Mouse (Mus musculus): Measurements from ENCODE around the gene Defb19. TPM values are rescaled to one million over a fixed set of nuclear protein-coding genes. Genes with fewer than 3 reads are reported as not detected.
A peak's percentile ranks its signal among the peaks of the same experiment; 100 is the strongest.

The Defb19 gene
- polyA plus RNA-seq (2015; fragmentation: Nextera tagmentation; extraction: Ambion mirVana), result not detected in 2 replicates

- H3K9ac ChIP-seq (ENCODE audit: low read depth, low read length), result no peak within 1 kb of the TSS
- H3K9me3 ChIP-seq (ENCODE audit: control insufficient read depth, low read length), result no peaks in the 10 kb centered on the region
- no peak within 1 kb of the TSS for H3K4me2 ChIP-seq (ENCODE audit: low read depth, low read length)
- H3K27ac ChIP-seq (ENCODE audit: low read length), result no peak within 1 kb of the TSS
- H3K36me3 ChIP-seq (ENCODE audit: control insufficient read depth, insufficient read depth, low read length), result no peaks in the 10 kb centered on the region
- no peaks in the 10 kb centered on the region for H3K4me1 ChIP-seq (ENCODE audit: control insufficient read depth, insufficient read depth, low read length)
- no peak within 1 kb of the TSS for H3K4me3 ChIP-seq (ENCODE audit: low read length)
- no peak for ATAC-seq
- no peaks in the 10 kb centered on the region for H3K27me3 ChIP-seq (replicated peaks; ENCODE audit: control insufficient read depth, insufficient read depth, low read length)
- 61% methylated on average over 7 of the region's 7 CpGs for WGBS
Measured at GRCm38 (mm10) chr2:152580107-152580506, at the start of gene Defb19. Defb19 (minus strand) TSS chr2:152580312.

- no peak overlapping the region for H3K4me3 ChIP-seq (ENCODE audit: low read length)
- H3K36me3 ChIP-seq (ENCODE audit: control insufficient read depth, insufficient read depth, low read length), result no peaks in the 10 kb centered on the region
- no peaks in the 10 kb centered on the region for H3K9me3 ChIP-seq (ENCODE audit: control insufficient read depth, low read length)
- peaks cover 8% of the 10 kb centered on the region for H3K4me1 ChIP-seq (ENCODE audit: control insufficient read depth, insufficient read depth, low read length)
- no peak overlapping the region for H3K9ac ChIP-seq (ENCODE audit: low read depth, low read length)
- H3K27ac ChIP-seq (ENCODE audit: low read length), result no peak overlapping the region
- H3K27me3 ChIP-seq (replicated peaks; ENCODE audit: control insufficient read depth, insufficient read depth, low read length), result peaks cover 22% of the 10 kb centered on the region
- WGBS, result 83% methylated on average over 6 of the region's 6 CpGs
- H3K4me2 ChIP-seq (ENCODE audit: low read depth, low read length), result no peak overlapping the region
- ATAC-seq, result no peak
Measured at GRCm38 (mm10) chr2:152629904-152630303, 49.8 kb upstream of the Defb19 start.

- Histone ChIP-seq H3K4me1 (ENCODE audit: control insufficient read depth, insufficient read depth, low read length) (peaks cover 8% of the 10 kb centered on the region), H3K36me3 (ENCODE audit: control insufficient read depth, insufficient read depth, low read length) (no peaks in the 10 kb centered on the region), H3K4me3 (ENCODE audit: low read length) (no peak overlapping the region), H3K9me3 (ENCODE audit: control insufficient read depth, low read length) (no peaks in the 10 kb centered on the region), H3K27me3 (replicated peaks; ENCODE audit: control insufficient read depth, insufficient read depth, low read length) (peaks cover 19% of the 10 kb centered on the region), H3K4me2 (ENCODE audit: low read depth, low read length) (no peak overlapping the region), H3K9ac (ENCODE audit: low read depth, low read length) (no peak overlapping the region), H3K27ac (ENCODE audit: low read length) (no peak overlapping the region)
- WGBS, result 40% methylated on average over 3 of the region's 3 CpGs
- no peak for ATAC-seq
Measured at GRCm38 (mm10) chr2:152629239-152629638, 49.1 kb upstream of the Defb19 start.

- peak overlapping the region; percentile 72 for H3K4me2 ChIP-seq (ENCODE audit: low read depth, low read length)
- ATAC-seq, result no peak
- H3K4me1 ChIP-seq (ENCODE audit: control insufficient read depth, insufficient read depth, low read length), result no peaks in the 10 kb centered on the region; the same call in 1 of the 2 replicates
- peak overlapping the region; percentile 52 for H3K4me3 ChIP-seq (ENCODE audit: low read length)
- no peaks in the 10 kb centered on the region for H3K36me3 ChIP-seq (ENCODE audit: control insufficient read depth, insufficient read depth, low read length)
- H3K9me3 ChIP-seq (ENCODE audit: control insufficient read depth, low read length), result no peaks in the 10 kb centered on the region
- H3K9ac ChIP-seq (ENCODE audit: low read depth, low read length), result peak overlapping the region; percentile 11; the same call in 1 of the 2 replicates
- 44% methylated on average over 17 of the region's 17 CpGs for WGBS
- H3K27me3 ChIP-seq (replicated peaks; ENCODE audit: control insufficient read depth, insufficient read depth, low read length), result peaks cover 18% of the 10 kb centered on the region
- no peak overlapping the region for H3K27ac ChIP-seq (ENCODE audit: low read length)
Measured at GRCm38 (mm10) chr2:152628066-152628465, 48.0 kb upstream of the Defb19 start.

- Histone ChIP-seq H3K27me3 (replicated peaks; ENCODE audit: control insufficient read depth, insufficient read depth, low read length) (peaks cover 18% of the 10 kb centered on the region), H3K4me3 (ENCODE audit: low read length) (peak within 1 kb of the TSS; percentile 52), H3K4me1 (ENCODE audit: control insufficient read depth, insufficient read depth, low read length) (no peaks in the 10 kb centered on the region), H3K9me3 (ENCODE audit: control insufficient read depth, low read length) (no peaks in the 10 kb centered on the region), H3K36me3 (ENCODE audit: control insufficient read depth, insufficient read depth, low read length) (no peaks in the 10 kb centered on the region), H3K9ac (ENCODE audit: low read depth, low read length) (peak within 1 kb of the TSS; percentile 61), H3K4me2 (ENCODE audit: low read depth, low read length) (peak within 1 kb of the TSS; percentile 72), H3K27ac (ENCODE audit: low read length) (0 out of 2 replicates have a peak within 1 kb of the TSS, but pooled peaks have one; percentile 0)
- WGBS, result 1% methylated on average over 59 of the region's 59 CpGs
- ATAC-seq, result peak; percentile 59
Measured at GRCm38 (mm10) chr2:152626774-152627591, 46.9 kb upstream of the Defb19 start, which contains the start of gene Rem1. Rem1 (plus strand) TSS chr2:152626951.

- no peaks in the 10 kb centered on the region for H3K9me3 ChIP-seq (ENCODE audit: control insufficient read depth, low read length)
- 11% methylated on average over 1 of the region's 1 CpGs for WGBS
- H3K27ac ChIP-seq (ENCODE audit: low read length), result no peak overlapping the region
- peaks cover 18% of the 10 kb centered on the region for H3K27me3 ChIP-seq (replicated peaks; ENCODE audit: control insufficient read depth, insufficient read depth, low read length)
- H3K4me2 ChIP-seq (ENCODE audit: low read depth, low read length), result no peak overlapping the region
- ATAC-seq, result no peak
- H3K4me1 ChIP-seq (ENCODE audit: control insufficient read depth, insufficient read depth, low read length), result no peaks in the 10 kb centered on the region
- H3K36me3 ChIP-seq (ENCODE audit: control insufficient read depth, insufficient read depth, low read length), result no peaks in the 10 kb centered on the region
- H3K4me3 ChIP-seq (ENCODE audit: low read length), result no peak overlapping the region
- no peak overlapping the region for H3K9ac ChIP-seq (ENCODE audit: low read depth, low read length)
Measured at GRCm38 (mm10) chr2:152625256-152625655, 45.1 kb upstream of the Defb19 start.

- H3K27ac ChIP-seq (ENCODE audit: low read length), result no peak overlapping the region
- H3K36me3 ChIP-seq (ENCODE audit: control insufficient read depth, insufficient read depth, low read length), result no peaks in the 10 kb centered on the region
- no peaks in the 10 kb centered on the region for H3K9me3 ChIP-seq (ENCODE audit: control insufficient read depth, low read length)
- H3K4me2 ChIP-seq (ENCODE audit: low read depth, low read length), result no peak overlapping the region
- no peak overlapping the region for H3K4me3 ChIP-seq (ENCODE audit: low read length)
- ATAC-seq, result no peak
- no peak overlapping the region for H3K9ac ChIP-seq (ENCODE audit: low read depth, low read length)
- no peaks in the 10 kb centered on the region for H3K4me1 ChIP-seq (ENCODE audit: control insufficient read depth, insufficient read depth, low read length)
- peaks cover 18% of the 10 kb centered on the region for H3K27me3 ChIP-seq (replicated peaks; ENCODE audit: control insufficient read depth, insufficient read depth, low read length)
- 78% methylated on average over 2 of the region's 2 CpGs for WGBS
Measured at GRCm38 (mm10) chr2:152624566-152624965, 44.5 kb upstream of the Defb19 start.

- Histone ChIP-seq H3K36me3 (ENCODE audit: control insufficient read depth, insufficient read depth, low read length) (no peaks in the 10 kb centered on the region), H3K27me3 (replicated peaks; ENCODE audit: control insufficient read depth, insufficient read depth, low read length) (peaks cover 13% of the 10 kb centered on the region), H3K27ac (ENCODE audit: low read length) (no peak within 1 kb of the TSS), H3K9me3 (ENCODE audit: control insufficient read depth, low read length) (no peaks in the 10 kb centered on the region), H3K4me3 (ENCODE audit: low read length) (no peak within 1 kb of the TSS), H3K4me2 (ENCODE audit: low read depth, low read length) (no peak within 1 kb of the TSS), H3K9ac (ENCODE audit: low read depth, low read length) (no peak within 1 kb of the TSS), H3K4me1 (ENCODE audit: control insufficient read depth, insufficient read depth, low read length) (no peaks in the 10 kb centered on the region)
- 81% methylated on average over 7 of the region's 7 CpGs for WGBS
- no peak for ATAC-seq
Measured at GRCm38 (mm10) chr2:152622953-152623352, 42.8 kb upstream of the Defb19 start, which contains the start of gene Defb25. Defb25 (minus strand) TSS chr2:152623053.

- no peaks in the 10 kb centered on the region for H3K4me1 ChIP-seq (ENCODE audit: control insufficient read depth, insufficient read depth, low read length)
- H3K27ac ChIP-seq (ENCODE audit: low read length), result no peak overlapping the region
- no peak overlapping the region for H3K4me2 ChIP-seq (ENCODE audit: low read depth, low read length)
- H3K9ac ChIP-seq (ENCODE audit: low read depth, low read length), result no peak overlapping the region
- 84% methylated on average over 13 of the region's 13 CpGs for WGBS
- no peaks in the 10 kb centered on the region for H3K36me3 ChIP-seq (ENCODE audit: control insufficient read depth, insufficient read depth, low read length)
- H3K9me3 ChIP-seq (ENCODE audit: control insufficient read depth, low read length), result no peaks in the 10 kb centered on the region
- no peak for ATAC-seq
- H3K4me3 ChIP-seq (ENCODE audit: low read length), result no peak overlapping the region
- H3K27me3 ChIP-seq (replicated peaks; ENCODE audit: control insufficient read depth, insufficient read depth, low read length), result peaks cover 13% of the 10 kb centered on the region
Measured at GRCm38 (mm10) chr2:152622151-152622550, 42.0 kb upstream of the Defb19 start.

All from intestine, embryonic 16.5 days (tissue).